Mouse (Mus musculus): ENCODE results near the gene Neurl1a. TPM values are rescaled to one million over a fixed set of nuclear protein-coding genes. Genes with fewer than 3 reads are reported as not detected.

Gene Neurl1a
- total RNA-seq, 2 experiments from 2014 or later: 124 to 133 TPM

GRCm38 (mm10) chr19:47245512-47245911 is 66.9 kb downstream of the Neurl1a start:
- TF ChIP-seq CTCF (IDR thresholded peaks at IDR 0.05): no peak
- intact Hi-C loops (cut with DNase I): no loop called here
- Histone ChIP-seq H3K27ac (peak overlapping the region; percentile 84), H3K4me3 (no peak overlapping the region)
- DNase-seq: peak; percentile 60

GRCm38 (mm10) chr19:47247791-47248190 is 69.2 kb downstream of the Neurl1a start:
- no peak overlapping the region for H3K4me3 ChIP-seq
- peak overlapping the region; percentile 84 for H3K27ac ChIP-seq
- intact Hi-C loops (cut with DNase I): loop anchor here (2.0 kb wide), 1 partner anchor 17 kb away; no protein-coding TSS in a partner anchor
- TF ChIP-seq CTCF (IDR thresholded peaks at IDR 0.05): no peak
- no peak for DNase-seq

- Histone ChIP-seq H3K27ac (peak overlapping the region; percentile 84), H3K4me3 (peak overlapping the region; percentile 37)
- intact Hi-C loops (cut with DNase I): no loop called here
- TF ChIP-seq CTCF (IDR thresholded peaks at IDR 0.05): no peak
- no peak for DNase-seq
These were observed 69.7 kb downstream of the Neurl1a start for GRCm38 (mm10) chr19:47248296-47248695.

- intact Hi-C loops (cut with DNase I): no loop called here
- DNase-seq: peak; percentile 82
These were observed 70.4 kb downstream of the Neurl1a start for GRCm38 (mm10) chr19:47248906-47249568.

GRCm38 (mm10) chr19:47250931-47251330 is 72.3 kb downstream of the Neurl1a start:
- DNase-seq: no peak
- peak overlapping the region; percentile 84; the same call in 1 of the 2 replicates for H3K27ac ChIP-seq
- TF ChIP-seq CTCF (IDR thresholded peaks at IDR 0.05): no peak
- intact Hi-C loops (cut with DNase I): no loop called here
- no peak overlapping the region for H3K4me3 ChIP-seq

More at GRCm38 (mm10) chr19:47248906-47249568, 70.4 kb downstream of the Neurl1a start:
- TF ChIP-seq CTCF (IDR thresholded peaks at IDR 0.05): no peak
- H3K27ac ChIP-seq: peak overlapping the region; percentile 84
- H3K4me3 ChIP-seq: peak overlapping the region; percentile 37

- intact Hi-C loops (cut with DNase I): no loop called here
- H3K4me3 ChIP-seq: peak overlapping the region; percentile 30
- no peak for TF ChIP-seq CTCF (IDR thresholded peaks at IDR 0.05)
- DNase-seq: no peak
- no peak overlapping the region; the same call in 1 of the 2 replicates for H3K27ac ChIP-seq
These were observed 74.5 kb downstream of the Neurl1a start for GRCm38 (mm10) chr19:47253053-47253628.

GRCm38 (mm10) chr19:47255036-47255435 is 76.4 kb downstream of the Neurl1a start:
- Histone ChIP-seq H3K4me3 (no peak overlapping the region), H3K27ac (peak overlapping the region; percentile 41)
- TF ChIP-seq CTCF (IDR thresholded peaks at IDR 0.05): no peak
- no peak for DNase-seq
- intact Hi-C loops (cut with DNase I): no loop called here

GRCm38 (mm10) chr19:47255919-47256318 is 77.3 kb downstream of the Neurl1a start:
- no peak overlapping the region for H3K4me3 ChIP-seq

GRCm38 (mm10) chr19:47259581-47259980 is 81.0 kb downstream of the Neurl1a start:
- intact Hi-C loops (cut with DNase I): loop anchor here (2.0 kb wide), 1 partner anchor 85 kb away; no protein-coding TSS in a partner anchor
- Histone ChIP-seq H3K4me3 (no peak overlapping the region), H3K27ac (no peak overlapping the region)

More at GRCm38 (mm10) chr19:47255919-47256318, 77.3 kb downstream of the Neurl1a start:
- peak overlapping the region; percentile 41; the same call in 1 of the 2 replicates for H3K27ac ChIP-seq
- intact Hi-C loops (cut with DNase I): no loop called here
- no peak for DNase-seq
- no peak for TF ChIP-seq CTCF (IDR thresholded peaks at IDR 0.05)

GRCm38 (mm10) chr19:47261196-47261595 is 82.6 kb downstream of the Neurl1a start:
- Histone ChIP-seq H3K4me3 (no peak overlapping the region), H3K27ac (no peak overlapping the region)
- intact Hi-C loops (cut with DNase I): no loop called here
- no peak for DNase-seq
- no peak for TF ChIP-seq CTCF (IDR thresholded peaks at IDR 0.05)

More at GRCm38 (mm10) chr19:47259581-47259980, 81.0 kb downstream of the Neurl1a start:
- peak; percentile 52 for DNase-seq
- TF ChIP-seq CTCF (IDR thresholded peaks at IDR 0.05): peak; percentile 80

- H3K4me3 ChIP-seq: no peak overlapping the region
- TF ChIP-seq CTCF (IDR thresholded peaks at IDR 0.05): no peak
- no peak for DNase-seq
- intact Hi-C loops (cut with DNase I): loop anchor here (1.0 kb wide), 1 partner anchor 76 kb away; no protein-coding TSS in a partner anchor
- H3K27ac ChIP-seq: no peak overlapping the region
These were observed 85.0 kb downstream of the Neurl1a start for GRCm38 (mm10) chr19:47263621-47264020.

GRCm38 (mm10) chr19:47264322-47265092 is 85.9 kb downstream of the Neurl1a start:
- H3K4me3 ChIP-seq: no peak overlapping the region
- peak; percentile 84 for TF ChIP-seq CTCF (IDR thresholded peaks at IDR 0.05)
- intact Hi-C loops (cut with DNase I): loop anchor here (1.0 kb wide), 1 partner anchor 75 kb away; no protein-coding TSS in a partner anchor

More at GRCm38 (mm10) chr19:47264322-47265092, 85.9 kb downstream of the Neurl1a start:
- DNase-seq: peak; percentile 84
- no peak overlapping the region for H3K27ac ChIP-seq

Measured in gastrocnemius, adult 2 months (tissue).